In the genomic region with DNA sequence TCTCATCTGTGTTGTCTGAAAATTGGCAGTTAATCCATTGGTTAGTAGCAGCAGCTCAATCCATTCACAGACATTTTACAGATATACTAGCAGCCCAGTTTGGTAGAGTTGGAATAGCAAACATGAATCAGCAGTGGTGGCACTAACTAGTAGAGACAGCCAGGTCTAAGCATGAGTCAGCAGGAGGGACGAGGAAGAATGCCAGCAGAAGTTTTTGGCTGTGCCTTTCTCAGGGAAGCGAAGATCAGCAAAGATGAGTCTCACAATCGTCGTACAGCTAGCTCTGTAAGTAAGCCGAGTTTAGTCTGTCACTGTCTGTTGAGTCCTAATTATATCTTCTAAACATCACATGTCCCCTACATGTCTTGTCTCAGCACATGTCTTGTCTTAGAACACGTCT, we compare ENCODE assay signal across 17 mouse cellular contexts. TPM values are rescaled to one million over a fixed set of nuclear protein-coding genes. Genes with fewer than 3 reads are reported as not detected.
DNase-seq lines count a peak whose midpoint lies in the region.
"Had no signal": no experiment of that assay in that cellular context is flagged by ENCODE, and none has a peak within 500 bp of the region (broad histone marks: within the 10 kb centered on the region; RNA-seq: fewer than 3 reads in every experiment).

No protein-coding gene starts in this region.

- DNase-seq in adrenal gland, postnatal 25 days = peak; percentile 10
- no peak for DNase-seq in adrenal gland, adult 8-10 months
- peak; percentile 38 to 46 for DNase-seq in left cerebral cortex, adult 18-20 months (ENCODE audit: low spot score in 2 of 2)
- no peak for DNase-seq in left cerebral cortex, postnatal 10 days (ENCODE audit: extremely low spot score in 1 of 2, low spot score in 2 of 2)
- DNase-seq in 3134 (ENCODE audit: extremely low read depth, insufficient read length, low spot score) = peak; percentile 8
- DNase-seq in right cerebral cortex, adult 2 months (ENCODE audit: low spot score in 2 of 2) = peak; percentile 26 to 35
- DNase-seq in embryo, embryonic 10.5 days (ENCODE audit: low spot score) = no peak
- DNase-seq in gastrocnemius, postnatal 25 days = no peak
- DNase-seq: cerebellum, adult 11-12 months; cerebellum, adult 9-11 months; kidney, adult 8-10 months; kidney, postnatal 10 days; layer of hippocampus, postnatal 36 days; liver; retina, postnatal 1 day; thymus, postnatal 36 days had no signal

- intact Hi-C loops in left cerebral cortex, postnatal 10 days (cut with DNase I) = no loop called here

RNA-seq across cellular contexts. Expression of gene Slamf7, which starts 13.5 kb away (rescaled TPM):
- 0.30 TPM in 1 of 2 replicates, not detected in the other for total RNA-seq in adrenal gland, postnatal 25 days (2021)
- 1 to 10 TPM in 3 of 4 experiments, under 1 TPM in 1; 0.73 to 4.3 (median 2.0) TPM for total RNA-seq in adrenal gland, adult 8-10 months (2022)
- not detected for total RNA-seq in left cerebral cortex, adult 18-20 months (2021)
- total RNA-seq in left cerebral cortex, postnatal 10 days (2021) = under 1 TPM; 0.22 to 0.39 TPM
- not detected for total RNA-seq in gastrocnemius, postnatal 25 days (2021)
- total RNA-seq: hindbrain, postnatal 0 days; layer of hippocampus, postnatal 36 days had no signal

RNA-seq across cellular contexts. Expression of gene Cd48, which starts 15.5 kb away (rescaled TPM):
- total RNA-seq in adrenal gland, postnatal 25 days (2021) = 1.3 and 1.6 TPM in 2 replicates
- total RNA-seq in adrenal gland, adult 8-10 months (2022) = 1 to 10 TPM; 2.5 to 6.8 (median 4.1) TPM
- total RNA-seq in left cerebral cortex, adult 18-20 months (2021) = under 1 TPM; 0.51 to 0.77 TPM
- under 1 TPM; 0.30 to 0.47 TPM for total RNA-seq in left cerebral cortex, postnatal 10 days (2021)
- under 1 TPM; 0.54 to 0.82 TPM for total RNA-seq in gastrocnemius, postnatal 25 days (2021)

RNA-seq across cellular contexts. Expression of gene Ly9, which starts 59.1 kb away (rescaled TPM):
- total RNA-seq in adrenal gland, postnatal 25 days (2021) = 0.48 and 0.67 TPM in 2 replicates
- 1 to 10 TPM in 3 of 4 experiments, under 1 TPM in 1; 0.64 to 3.2 (median 2.1) TPM for total RNA-seq in adrenal gland, adult 8-10 months (2022)
- not detected for total RNA-seq in left cerebral cortex, adult 18-20 months (2021)
- total RNA-seq in left cerebral cortex, postnatal 10 days (2021) = not detected
- under 1 TPM; 0.10 to 0.27 TPM for total RNA-seq in gastrocnemius, postnatal 25 days (2021)
- total RNA-seq: layer of hippocampus, postnatal 36 days had no signal

Comparison
In these comparisons a context has a peak if more than half of its experiments do, and no peak if none do; other contexts are left out.
1. DNase-seq: peak in adrenal gland, postnatal 25 days (single experiment), left cerebral cortex, adult 18-20 months (2 of 2), 3134 (single experiment) and right cerebral cortex, adult 2 months (2 of 2); none in adrenal gland, adult 8-10 months (single experiment), left cerebral cortex, postnatal 10 days (0 of 2), embryo, embryonic 10.5 days (single experiment) and gastrocnemius, postnatal 25 days (single experiment).